Mouse (Mus musculus) intestine, embryonic 15.5 days (tissue): Measurements from ENCODE around the gene Smyd3. TPM values are rescaled to one million over a fixed set of nuclear protein-coding genes. Genes with fewer than 3 reads are reported as not detected.

Experiments used
- ATAC-seq: fragments of 200-750 bp; cut with Nextera tagmentation; 2 replicates; pipeline ENCODE4 v1.8.0; 2017; ENCODE audit warnings: moderate TSS enrichment, moderate library complexity
- H3K27ac ChIP-seq: fragments of 300-500 bp; sonication (generic); 2 replicates; pipeline ENCODE4 v1.5.1; 2015; ENCODE audit warnings: mild to moderate bottlenecking, inconsistent platforms
- H3K27me3 ChIP-seq: fragments of 300-500 bp; sonication (generic); replicated peaks from 2 replicates; pipeline ENCODE4 v1.6.1; 2015; ENCODE audit warnings: inconsistent platforms
- H3K36me3 ChIP-seq: fragments of 300-500 bp; sonication (generic); 2 replicates; pipeline ENCODE4 v1.6.1; 2015; ENCODE audit warnings: inconsistent platforms
- H3K4me1 ChIP-seq: fragments of 300-500 bp; sonication (generic); replicated peaks from 2 replicates; pipeline ENCODE4 v1.6.1; 2015; ENCODE audit warnings: inconsistent platforms
- H3K4me2 ChIP-seq: fragments of 300-500 bp; sonication (generic); replicated peaks from 2 replicates; pipeline ENCODE4 v1.6.1; 2015; ENCODE audit warnings: mild to moderate bottlenecking, inconsistent platforms
- H3K4me3 ChIP-seq: fragments of 300-500 bp; sonication (generic); replicated peaks from 2 replicates; pipeline ENCODE4 v1.5.1; 2015; ENCODE audit warnings: inconsistent platforms
- H3K9ac ChIP-seq: fragments of 300-500 bp; sonication (generic); 2 replicates; pipeline ENCODE4 v1.6.1; 2015; ENCODE audit warnings: inconsistent platforms
- H3K9me3 ChIP-seq: fragments of 300-500 bp; sonication (generic); 2 replicates; pipeline ENCODE4 v1.6.1; 2016; ENCODE audit warnings: inconsistent platforms
- WGBS: fragments of 180-500 bp; shearing (Covaris S2); methylation state at CpG from one replicate; pipeline ENCODE4 v1.1.7; 2015; 5-methylcytosine and 5-hydroxymethylcytosine counted together
- polyA plus RNA-seq: library from polyadenylated mRNA; unstranded; fragments of >200 nt; fragmentation: Nextera tagmentation; extraction: Ambion mirVana; gene quantifications from 2 replicates; pipeline ENCODE4 v1.2.1, GENCODE M21; 2015

Smyd3 gene
- polyA plus RNA-seq = 15.3 and 18.1 TPM in 2 replicates

- Histone ChIP-seq H3K27ac (peak within 1 kb of the TSS; percentile 79), H3K27me3 (no peaks in the 10 kb centered on the region), H3K9me3 (no peaks in the 10 kb centered on the region), H3K4me2 (peak within 1 kb of the TSS; percentile 93), H3K4me1 (0 out of 2 replicates have a peak, but pooled peaks cover 2% of the 10 kb centered on the region), H3K4me3 (peak within 1 kb of the TSS; percentile 84), H3K9ac (peak within 1 kb of the TSS; percentile 82), H3K36me3 (no peaks in the 10 kb centered on the region)
- WGBS = 6% methylated on average over 39 of the region's 39 CpGs
- peak; percentile 90 for ATAC-seq
Observed at GRCm38 (mm10) chr1:179517713-179518465, at the start of gene Smyd3. TSS of gene Smyd3 (minus strand) at chr1:179518041.

- H3K4me1 ChIP-seq = peaks cover 14% of the 10 kb centered on the region
- H3K4me3 ChIP-seq = no peak overlapping the region
- 58% methylated on average over 7 of the region's 7 CpGs for WGBS
- H3K27me3 ChIP-seq = no peaks in the 10 kb centered on the region
- ATAC-seq = 0 out of 2 replicates have a peak, but pooled peaks have one; percentile 25
- H3K9me3 ChIP-seq = no peaks in the 10 kb centered on the region
- no peaks in the 10 kb centered on the region for H3K36me3 ChIP-seq
- H3K27ac ChIP-seq = no peak overlapping the region
- no peak overlapping the region for H3K4me2 ChIP-seq
- no peak overlapping the region for H3K9ac ChIP-seq
Observed at GRCm38 (mm10) chr1:179567558-179567957, 49.7 kb upstream of the Smyd3 start.

- no peak overlapping the region for H3K9ac ChIP-seq
- H3K9me3 ChIP-seq = no peaks in the 10 kb centered on the region
- WGBS = 75% methylated on average over 5 of the region's 5 CpGs
- H3K4me2 ChIP-seq = no peak overlapping the region
- no peaks in the 10 kb centered on the region for H3K36me3 ChIP-seq
- H3K27me3 ChIP-seq = no peaks in the 10 kb centered on the region
- H3K27ac ChIP-seq = no peak overlapping the region
- ATAC-seq = no peak
- no peak overlapping the region for H3K4me3 ChIP-seq
- peaks cover 11% of the 10 kb centered on the region for H3K4me1 ChIP-seq
Observed at GRCm38 (mm10) chr1:179563926-179564325, 46.1 kb upstream of the Smyd3 start.

- H3K36me3 ChIP-seq = no peaks in the 10 kb centered on the region
- H3K9ac ChIP-seq = no peak overlapping the region
- no peaks in the 10 kb centered on the region for H3K9me3 ChIP-seq
- H3K4me1 ChIP-seq = peaks cover 7% of the 10 kb centered on the region; the same call in 1 of the 2 replicates
- H3K4me2 ChIP-seq = no peak overlapping the region
- no peak for ATAC-seq
- 88% methylated on average over 4 of the region's 4 CpGs for WGBS
- H3K27ac ChIP-seq = no peak overlapping the region
- H3K4me3 ChIP-seq = no peak overlapping the region
- no peaks in the 10 kb centered on the region for H3K27me3 ChIP-seq
Observed at GRCm38 (mm10) chr1:179563211-179563610, 45.4 kb upstream of the Smyd3 start.

- no peak overlapping the region for H3K4me2 ChIP-seq
- ATAC-seq = no peak
- no peak overlapping the region for H3K4me3 ChIP-seq
- H3K9me3 ChIP-seq = no peaks in the 10 kb centered on the region
- no peaks in the 10 kb centered on the region for H3K27me3 ChIP-seq
- H3K27ac ChIP-seq = no peak overlapping the region
- no peaks in the 10 kb centered on the region for H3K4me1 ChIP-seq
- WGBS = 85% methylated on average over 6 of the region's 6 CpGs
- no peaks in the 10 kb centered on the region for H3K36me3 ChIP-seq
- no peak overlapping the region for H3K9ac ChIP-seq
Observed at GRCm38 (mm10) chr1:179560845-179561430, 43.1 kb upstream of the Smyd3 start.

GRCm38 (mm10) chr1:179559446-179560194 is 41.8 kb upstream of the Smyd3 start:
- peak; percentile 64 for ATAC-seq
- 76% methylated on average over 11 of the region's 11 CpGs for WGBS
- H3K9ac ChIP-seq = no peak overlapping the region
- H3K4me3 ChIP-seq = no peak overlapping the region
- H3K36me3 ChIP-seq = no peaks in the 10 kb centered on the region
- H3K27me3 ChIP-seq = no peaks in the 10 kb centered on the region
- no peaks in the 10 kb centered on the region for H3K9me3 ChIP-seq
- no peak overlapping the region for H3K4me2 ChIP-seq
- H3K4me1 ChIP-seq = no peaks in the 10 kb centered on the region
- no peak overlapping the region for H3K27ac ChIP-seq

- H3K4me1 ChIP-seq = no peaks in the 10 kb centered on the region
- H3K36me3 ChIP-seq = no peaks in the 10 kb centered on the region
- ATAC-seq = no peak
- no peak overlapping the region for H3K9ac ChIP-seq
- H3K27me3 ChIP-seq = no peaks in the 10 kb centered on the region
- H3K4me2 ChIP-seq = no peak overlapping the region
- 85% methylated on average over 3 of the region's 3 CpGs for WGBS
- no peak overlapping the region for H3K27ac ChIP-seq
- H3K9me3 ChIP-seq = no peaks in the 10 kb centered on the region
- H3K4me3 ChIP-seq = no peak overlapping the region
Observed at GRCm38 (mm10) chr1:179556921-179557320, 39.1 kb upstream of the Smyd3 start.

- no peak overlapping the region for H3K4me3 ChIP-seq
- H3K4me2 ChIP-seq = no peak overlapping the region
- no peaks in the 10 kb centered on the region for H3K9me3 ChIP-seq
- H3K27ac ChIP-seq = no peak overlapping the region
- 79% methylated on average over 4 of the region's 4 CpGs for WGBS
- no peak overlapping the region for H3K9ac ChIP-seq
- H3K27me3 ChIP-seq = no peaks in the 10 kb centered on the region
- no peaks in the 10 kb centered on the region for H3K36me3 ChIP-seq
- no peak for ATAC-seq
- H3K4me1 ChIP-seq = no peaks in the 10 kb centered on the region
Observed at GRCm38 (mm10) chr1:179553949-179554347, 36.1 kb upstream of the Smyd3 start.

GRCm38 (mm10) chr1:179553197-179553948 is 35.5 kb upstream of the Smyd3 start:
- no peaks in the 10 kb centered on the region for H3K36me3 ChIP-seq
- no peak overlapping the region for H3K4me3 ChIP-seq
- ATAC-seq = no peak
- no peak overlapping the region for H3K27ac ChIP-seq
- no peak overlapping the region for H3K9ac ChIP-seq
- H3K4me2 ChIP-seq = no peak overlapping the region
- H3K27me3 ChIP-seq = no peaks in the 10 kb centered on the region
- 68% methylated on average over 5 of the region's 5 CpGs for WGBS
- H3K9me3 ChIP-seq = no peaks in the 10 kb centered on the region
- no peaks in the 10 kb centered on the region for H3K4me1 ChIP-seq

GRCm38 (mm10) chr1:179552751-179553150 is 34.9 kb upstream of the Smyd3 start:
- H3K4me3 ChIP-seq = no peak overlapping the region
- 44% methylated on average over 7 of the region's 7 CpGs for WGBS
- no peak overlapping the region for H3K27ac ChIP-seq
- H3K4me1 ChIP-seq = no peaks in the 10 kb centered on the region
- no peak overlapping the region for H3K4me2 ChIP-seq
- no peaks in the 10 kb centered on the region for H3K36me3 ChIP-seq
- H3K27me3 ChIP-seq = no peaks in the 10 kb centered on the region
- H3K9me3 ChIP-seq = no peaks in the 10 kb centered on the region
- no peak overlapping the region for H3K9ac ChIP-seq
- ATAC-seq = peak; percentile 81

- ATAC-seq = no peak
- Histone ChIP-seq H3K4me2 (no peak overlapping the region), H3K27ac (no peak overlapping the region)
Observed at GRCm38 (mm10) chr1:179551921-179552320, 34.1 kb upstream of the Smyd3 start.

GRCm38 (mm10) chr1:179551336-179551735 is 33.5 kb upstream of the Smyd3 start:
- Histone ChIP-seq H3K27me3 (no peaks in the 10 kb centered on the region), H3K9me3 (no peaks in the 10 kb centered on the region), H3K27ac (no peak overlapping the region), H3K36me3 (no peaks in the 10 kb centered on the region), H3K9ac (no peak overlapping the region), H3K4me1 (0 out of 2 replicates have a peak, but pooled peaks cover 4% of the 10 kb centered on the region), H3K4me2 (no peak overlapping the region), H3K4me3 (no peak overlapping the region)
- ATAC-seq = no peak
- 77% methylated on average over 3 of the region's 3 CpGs for WGBS

More at GRCm38 (mm10) chr1:179551921-179552320, 34.1 kb upstream of the Smyd3 start:
- no peaks in the 10 kb centered on the region for H3K9me3 ChIP-seq
- H3K9ac ChIP-seq = no peak overlapping the region
- 79% methylated on average over 4 of the region's 4 CpGs for WGBS
- no peaks in the 10 kb centered on the region for H3K36me3 ChIP-seq
- no peak overlapping the region for H3K4me3 ChIP-seq
- H3K27me3 ChIP-seq = no peaks in the 10 kb centered on the region
- 0 out of 2 replicates have a peak, but pooled peaks cover 4% of the 10 kb centered on the region for H3K4me1 ChIP-seq
